Mouse (Mus musculus) bone marrow macrophage, adult 2 months (primary cell): ENCODE data around the gene Serinc5. TPM values are rescaled to one million over a fixed set of nuclear protein-coding genes. Genes with fewer than 3 reads are reported as not detected.
A peak's percentile ranks its signal among the peaks of the same experiment; 100 is the strongest.

ENCODE experiments used
- H3K27ac ChIP-seq: 2 replicates; pipeline ENCODE4 v1.5.1; 2012; ENCODE audit warnings: low read depth, low read length; ENCODE audit not compliant: insufficient read depth
- H3K4me1 ChIP-seq: 2 replicates; pipeline ENCODE4 v1.6.1; 2012; ENCODE audit warnings: low read length; ENCODE audit not compliant: control insufficient read depth, insufficient read depth
- H3K4me3 ChIP-seq: 2 replicates; pipeline ENCODE4 v1.5.1; 2012; ENCODE audit warnings: mild to moderate bottlenecking, low read length, moderate library complexity; ENCODE audit not compliant: insufficient read depth
- CTCF ChIP-seq: IDR thresholded peaks from 2 replicates; pipeline ENCODE4 v1.5.1; 2012; ENCODE audit warnings: low read depth, mild to moderate bottlenecking, low read length, moderate library complexity
- POLR2A ChIP-seq: IDR thresholded peaks from 2 replicates; pipeline ENCODE4 v1.6.1; 2012; ENCODE audit warnings: mild to moderate bottlenecking, low read depth, low read length, borderline replicate concordance
- polyA plus RNA-seq: library from polyadenylated mRNA; stranded (reverse); fragments of >200 nt; gene quantifications from 2 replicates; pipeline ENCODE4 v1.2.4, GENCODE M21; 2012; ENCODE audit not compliant: missing spikeins, insufficient read depth, insufficient read length

Serinc5 gene
- polyA plus RNA-seq, 1 experiment: 17.5 TPM

- TF ChIP-seq POLR2A: no peak
- no peak for TF ChIP-seq CTCF
- Histone ChIP-seq H3K27ac (no peak overlapping the region), H3K4me1 (peaks cover 12% of the 10 kb centered on the region), H3K4me3 (peak overlapping the region; percentile 89; the same call in 1 of the 2 replicates)
Observed at GRCm38 (mm10) chr13:92611917-92612316, 1.0 kb downstream of the Serinc5 start.

DNA sequence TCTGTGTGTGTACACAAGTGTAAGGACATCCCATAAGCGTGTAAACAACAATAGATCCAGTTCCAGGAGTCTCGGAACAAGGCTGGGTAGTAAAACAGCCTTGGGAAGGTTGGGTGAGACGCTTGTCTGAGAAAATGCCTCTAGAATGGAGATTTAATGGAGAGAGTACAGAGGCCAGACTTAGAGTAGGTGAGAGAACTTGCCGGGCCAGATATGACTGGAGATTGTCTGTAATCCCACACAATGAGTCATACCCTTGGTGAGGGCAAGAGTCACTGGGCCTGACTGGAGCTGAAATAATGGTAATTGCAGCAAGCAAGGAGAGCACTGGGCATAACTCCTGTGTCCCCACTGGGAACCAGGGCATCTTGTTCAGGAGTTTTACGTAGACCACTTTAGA, 2.2 kb downstream of the Serinc5 start:
- no peak overlapping the region for H3K27ac ChIP-seq
- no peak overlapping the region for H3K4me3 ChIP-seq
- H3K4me1 ChIP-seq: peaks cover 12% of the 10 kb centered on the region
- no peak for TF ChIP-seq POLR2A
- no peak for TF ChIP-seq CTCF

DNA sequence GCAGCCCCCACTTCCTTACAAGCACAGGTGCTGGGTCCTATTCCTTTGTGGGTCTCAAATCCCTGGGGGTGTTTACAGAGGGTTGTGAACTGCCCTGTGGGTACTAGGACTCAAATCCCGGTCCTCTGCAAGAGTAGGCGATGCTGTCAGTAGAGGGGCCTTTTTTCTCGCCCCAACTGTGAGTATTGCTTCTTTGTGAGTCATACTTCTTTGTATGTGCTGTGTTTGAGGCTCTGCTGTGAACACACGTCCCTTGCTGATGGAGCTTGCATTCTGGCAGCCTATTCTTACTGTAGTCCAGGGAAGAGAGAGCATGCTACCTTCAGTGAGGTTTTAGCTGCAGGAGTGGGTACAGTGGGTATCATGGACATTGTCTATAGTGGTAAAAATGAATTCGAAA, 4.3 kb downstream of the Serinc5 start:
- H3K4me1 ChIP-seq: peaks cover 6% of the 10 kb centered on the region; the same call in 1 of the 2 replicates
- no peak overlapping the region for H3K4me3 ChIP-seq
- no peak overlapping the region for H3K27ac ChIP-seq
- TF ChIP-seq CTCF (no peak), POLR2A (no peak)

DNA sequence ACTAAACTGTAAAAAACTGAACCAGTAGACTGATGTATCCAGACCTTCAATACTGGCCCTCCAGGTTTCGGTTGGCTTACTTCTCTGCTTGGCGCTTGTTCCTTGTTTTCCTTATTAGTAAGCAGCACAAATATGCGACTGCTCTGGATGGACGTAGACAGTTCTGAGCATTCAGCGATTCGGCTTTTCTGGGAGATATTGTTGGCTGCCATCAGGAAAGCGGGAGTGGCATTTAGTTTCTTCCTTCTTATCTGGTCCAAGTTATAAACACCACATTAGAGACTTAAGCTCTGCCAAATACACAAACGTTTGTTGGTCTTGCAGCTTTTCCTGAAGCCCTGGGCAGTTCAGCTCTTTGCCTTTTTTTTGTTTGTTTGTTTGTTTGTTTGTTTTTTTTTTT, 5.6 kb downstream of the Serinc5 start:
- TF ChIP-seq CTCF (no peak), POLR2A (no peak)
- Histone ChIP-seq H3K4me1 (peaks cover 6% of the 10 kb centered on the region; the same call in 1 of the 2 replicates), H3K4me3 (no peak overlapping the region), H3K27ac (no peak overlapping the region)

- no peak overlapping the region for H3K27ac ChIP-seq
- TF ChIP-seq POLR2A: no peak
- TF ChIP-seq CTCF: no peak
- H3K4me1 ChIP-seq: no peaks in the 10 kb centered on the region
- no peak overlapping the region for H3K4me3 ChIP-seq
Observed at GRCm38 (mm10) chr13:92626196-92626595, 15.3 kb downstream of the Serinc5 start.

DNA sequence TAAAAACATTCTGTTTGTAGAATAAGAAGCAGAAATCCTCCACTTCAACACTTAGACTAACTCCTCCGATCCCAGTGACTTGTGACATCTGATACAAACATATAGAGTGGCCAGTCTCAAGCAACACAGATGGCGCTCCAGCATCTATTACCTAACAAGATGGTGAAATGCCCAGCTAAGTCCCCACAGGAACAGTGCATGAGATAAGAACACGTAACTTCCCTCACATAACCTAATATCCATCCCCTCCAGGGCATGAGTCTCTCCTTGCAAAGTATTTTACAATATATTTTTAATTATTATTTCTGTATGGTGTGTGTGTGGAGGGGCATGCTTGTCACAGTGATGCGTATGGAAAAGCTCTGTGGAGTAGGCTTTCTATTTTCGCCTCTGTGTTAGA, 15.8 kb downstream of the Serinc5 start:
- no peak overlapping the region for H3K4me3 ChIP-seq
- no peaks in the 10 kb centered on the region for H3K4me1 ChIP-seq
- no peak overlapping the region for H3K27ac ChIP-seq
- TF ChIP-seq POLR2A (no peak), CTCF (no peak)

DNA sequence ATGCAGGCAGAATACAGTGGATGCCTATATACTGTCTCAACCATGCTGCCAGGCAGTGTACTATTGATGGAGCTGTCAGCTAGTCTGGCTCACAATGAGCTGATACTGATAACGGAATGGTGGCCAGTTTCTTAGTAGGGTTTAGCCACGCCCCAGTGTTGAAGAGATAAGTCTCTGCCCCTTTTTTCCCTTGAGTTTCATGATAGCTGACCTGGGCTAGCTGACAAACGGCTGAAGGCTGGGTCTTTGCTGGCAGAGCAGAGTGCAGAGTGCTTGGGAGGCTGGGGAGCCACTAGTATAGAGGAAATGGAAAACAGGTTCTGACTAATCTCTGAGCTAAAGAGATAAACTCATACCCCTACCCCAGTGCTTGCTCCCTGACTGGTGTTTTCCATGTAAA, 18.6 kb downstream of the Serinc5 start:
- TF ChIP-seq CTCF: no peak
- TF ChIP-seq POLR2A: no peak
- no peaks in the 10 kb centered on the region for H3K4me1 ChIP-seq
- H3K4me3 ChIP-seq: no peak overlapping the region
- H3K27ac ChIP-seq: no peak overlapping the region

DNA sequence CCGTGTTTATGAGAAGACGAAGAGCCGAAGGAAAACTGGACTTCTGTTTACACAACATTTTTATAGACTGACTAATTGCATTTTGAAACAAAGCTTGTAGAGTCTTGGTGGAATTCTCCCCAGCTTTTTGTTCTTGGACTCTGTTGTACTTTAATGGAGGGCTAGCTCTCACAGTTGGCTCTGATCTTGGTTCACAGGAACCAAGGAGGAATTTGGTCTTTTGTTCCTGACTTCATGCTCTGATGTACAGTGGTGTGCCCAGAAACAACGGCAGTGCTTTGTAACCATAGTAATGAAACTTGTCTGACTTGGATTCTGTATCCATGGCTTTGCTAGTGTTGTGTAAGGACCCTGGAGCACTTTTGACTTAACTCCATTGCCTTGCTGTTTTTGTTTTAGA, 20.6 kb downstream of the Serinc5 start:
- H3K4me1 ChIP-seq: peaks cover 6% of the 10 kb centered on the region

GRCm38 (mm10) chr13:92632550-92632949, 21.7 kb downstream of the Serinc5 start:
- TF ChIP-seq POLR2A: no peak
- no peak for TF ChIP-seq CTCF
- H3K27ac ChIP-seq: no peak overlapping the region
- H3K4me1 ChIP-seq: peaks cover 8% of the 10 kb centered on the region
- H3K4me3 ChIP-seq: no peak overlapping the region

More for the DNA sequence above, 20.6 kb downstream of the Serinc5 start:
- TF ChIP-seq POLR2A (no peak), CTCF (no peak)
- H3K27ac ChIP-seq: no peak overlapping the region
- H3K4me3 ChIP-seq: no peak overlapping the region

DNA sequence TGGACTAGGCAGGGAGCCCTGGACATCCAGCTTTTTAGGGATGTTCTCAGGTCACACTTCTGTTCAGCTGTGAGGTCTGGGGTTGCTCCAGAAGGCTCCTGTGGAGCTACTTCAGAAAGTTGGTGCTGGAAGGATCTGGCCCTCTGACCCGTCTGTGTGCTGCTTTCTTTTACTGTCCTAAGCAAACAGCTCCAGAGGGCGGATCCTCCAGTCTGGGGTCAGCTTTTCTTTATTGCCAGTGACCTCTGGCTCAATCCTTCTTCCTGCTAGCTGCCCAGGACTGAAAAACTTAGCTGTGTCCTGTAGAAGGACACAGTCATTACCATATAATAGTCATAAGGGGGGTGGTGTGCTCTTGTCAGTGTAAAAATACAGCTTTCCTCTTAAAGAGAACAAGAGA, 24.1 kb downstream of the Serinc5 start:
- H3K27ac ChIP-seq: no peak overlapping the region
- H3K4me1 ChIP-seq: peaks cover 8% of the 10 kb centered on the region
- TF ChIP-seq POLR2A (no peak), CTCF (no peak)
- no peak overlapping the region for H3K4me3 ChIP-seq
